Mouse (Mus musculus) intestine, postnatal 0 days (tissue): ENCODE results near the gene Mrps6. TPM values are rescaled to one million over a fixed set of nuclear protein-coding genes. Genes with fewer than 3 reads are reported as not detected.

Source experiments
- ATAC-seq: fragments of 200-750 bp; cut with Nextera tagmentation; 2 replicates; pipeline ENCODE4 v1.8.0; 2017; ENCODE audit warnings: mild to moderate bottlenecking, moderate TSS enrichment, moderate library complexity
- H3K27ac ChIP-seq: fragments of 300-500 bp; sonication (generic); 2 replicates; pipeline ENCODE4 v1.5.1; 2014; ENCODE audit warnings: mild to moderate bottlenecking, low read depth, low read length, moderate library complexity
- H3K27me3 ChIP-seq: fragments of 300-500 bp; sonication (generic); replicated peaks from 2 replicates; pipeline ENCODE4 v1.6.1; 2014; ENCODE audit warnings: low read length, mixed read lengths; ENCODE audit not compliant: control insufficient read depth, insufficient read depth
- H3K36me3 ChIP-seq: fragments of 300-500 bp; sonication (generic); 2 replicates; pipeline ENCODE4 v1.6.1; 2014; ENCODE audit warnings: mild to moderate bottlenecking, moderate library complexity; ENCODE audit not compliant: control insufficient read depth, insufficient read depth
- H3K4me1 ChIP-seq: fragments of 300-500 bp; sonication (generic); replicated peaks from 2 replicates; pipeline ENCODE4 v1.6.1; 2014; ENCODE audit warnings: antibody characterized with exemption, low read length, mixed read lengths; ENCODE audit not compliant: control insufficient read depth, insufficient read depth
- H3K4me2 ChIP-seq: fragments of 300-500 bp; sonication (generic); replicated peaks from 2 replicates; pipeline ENCODE4 v1.6.1; 2014; ENCODE audit warnings: low read depth, mild to moderate bottlenecking, moderate library complexity
- H3K4me3 ChIP-seq: fragments of 300-500 bp; sonication (generic); 2 replicates; pipeline ENCODE4 v1.5.1; 2014; ENCODE audit warnings: low read depth, low read length
- H3K9ac ChIP-seq: fragments of 300-500 bp; sonication (generic); 2 replicates; pipeline ENCODE4 v1.6.1; 2014; ENCODE audit warnings: mild to moderate bottlenecking, low read depth, low read length
- H3K9me3 ChIP-seq: fragments of 300-500 bp; sonication (generic); 2 replicates; pipeline ENCODE4 v1.6.1; 2016; ENCODE audit warnings: mixed run types; ENCODE audit not compliant: control insufficient read depth
- CTCF ChIP-seq: sonication (generic); IDR thresholded peaks from 2 replicates; pipeline ENCODE4 v1.5.1; 2016; ENCODE audit warnings: low read depth, mild to moderate bottlenecking, control low read depth, antibody characterized with exemption, moderate library complexity
- WGBS: fragments of 180-500 bp; shearing (Covaris S2); extraction: QIAGEN DNeasy Blood & Tissue Kit; methylation state at CpG from one replicate; pipeline ENCODE4 v1.1.7; 2014; 5-methylcytosine and 5-hydroxymethylcytosine counted together
- polyA plus RNA-seq: library from polyadenylated mRNA; unstranded; fragments of >200 nt; fragmentation: Nextera tagmentation; extraction: Ambion mirVana; gene quantifications from 2 replicates; pipeline ENCODE4 v1.2.1, GENCODE M21; 2015

Gene Mrps6
- polyA plus RNA-seq, 1 experiment from 2014 or later: 76.6 TPM

GRCm38 (mm10) chr16:92107346-92107745 is 49.3 kb downstream of the Mrps6 start:
- no peaks in the 10 kb centered on the region for H3K9me3 ChIP-seq
- H3K27me3 ChIP-seq: no peaks in the 10 kb centered on the region
- no peak overlapping the region for H3K4me2 ChIP-seq
- WGBS: 92% methylated on average over 5 of the region's 5 CpGs
- ATAC-seq: no peak
- H3K27ac ChIP-seq: no peak overlapping the region
- no peak overlapping the region for H3K9ac ChIP-seq
- H3K36me3 ChIP-seq: peaks cover 6% of the 10 kb centered on the region
- no peaks in the 10 kb centered on the region for H3K4me1 ChIP-seq
- TF ChIP-seq CTCF: no peak
- H3K4me3 ChIP-seq: no peak overlapping the region

- 80% methylated on average over 5 of the region's 5 CpGs for WGBS
- H3K27me3 ChIP-seq: no peaks in the 10 kb centered on the region
- no peak for TF ChIP-seq CTCF
- H3K9ac ChIP-seq: no peak overlapping the region
- ATAC-seq: no peak
- H3K36me3 ChIP-seq: peaks cover 9% of the 10 kb centered on the region
- no peak overlapping the region for H3K4me2 ChIP-seq
- H3K9me3 ChIP-seq: no peaks in the 10 kb centered on the region
- H3K4me3 ChIP-seq: no peak overlapping the region
- peaks cover 3% of the 10 kb centered on the region; the same call in 1 of the 2 replicates for H3K4me1 ChIP-seq
- H3K27ac ChIP-seq: no peak overlapping the region
Observed at GRCm38 (mm10) chr16:92114706-92115241, 56.7 kb downstream of the Mrps6 start.

- ATAC-seq: peak; percentile 44; the same call in 1 of the 2 replicates
- H3K4me2 ChIP-seq: peak overlapping the region; percentile 37; the same call in 1 of the 2 replicates
- WGBS: 45% methylated on average over 19 of the region's 20 CpGs
Observed at GRCm38 (mm10) chr16:92115611-92116421, 57.7 kb downstream of the Mrps6 start.

GRCm38 (mm10) chr16:92117337-92118209 is 59.5 kb downstream of the Mrps6 start:
- no peak for ATAC-seq
- Histone ChIP-seq H3K4me2 (no peak overlapping the region), H3K27me3 (no peaks in the 10 kb centered on the region), H3K27ac (no peak overlapping the region), H3K9ac (no peak overlapping the region), H3K4me1 (peaks cover 3% of the 10 kb centered on the region; the same call in 1 of the 2 replicates), H3K36me3 (peaks cover 1% of the 10 kb centered on the region; the same call in 1 of the 2 replicates), H3K9me3 (no peaks in the 10 kb centered on the region), H3K4me3 (no peak overlapping the region)
- 75% methylated on average over 9 of the region's 9 CpGs for WGBS
- no peak for TF ChIP-seq CTCF

More at GRCm38 (mm10) chr16:92115611-92116421, 57.7 kb downstream of the Mrps6 start:
- peaks cover 3% of the 10 kb centered on the region; the same call in 1 of the 2 replicates for H3K4me1 ChIP-seq
- H3K36me3 ChIP-seq: peaks cover 9% of the 10 kb centered on the region
- H3K9ac ChIP-seq: no peak overlapping the region
- no peak for TF ChIP-seq CTCF
- H3K27ac ChIP-seq: no peak overlapping the region
- H3K27me3 ChIP-seq: no peaks in the 10 kb centered on the region
- H3K4me3 ChIP-seq: no peak overlapping the region
- H3K9me3 ChIP-seq: no peaks in the 10 kb centered on the region

GRCm38 (mm10) chr16:92119013-92119515 is 61.0 kb downstream of the Mrps6 start:
- Histone ChIP-seq H3K9me3 (no peaks in the 10 kb centered on the region), H3K4me3 (no peak overlapping the region), H3K4me2 (no peak overlapping the region), H3K36me3 (no peaks in the 10 kb centered on the region), H3K9ac (no peak overlapping the region), H3K27me3 (no peaks in the 10 kb centered on the region), H3K27ac (no peak overlapping the region), H3K4me1 (peaks cover 3% of the 10 kb centered on the region; the same call in 1 of the 2 replicates)
- WGBS: 47% methylated on average over 13 of the region's 13 CpGs
- TF ChIP-seq CTCF: no peak
- no peak for ATAC-seq
